Mouse (Mus musculus) adrenal gland, postnatal 4 days (tissue): ENCODE measurements around the gene Trim72. TPM values are rescaled to one million over a fixed set of nuclear protein-coding genes. Genes with fewer than 3 reads are reported as not detected.

Experiments used
- DNase-seq, 2 experiments: peaks; one replicate each; pipeline ENCODE4 v3.0.0; 2021 to 2022; ENCODE audit warnings: low spot score in 2 of 2, mixed read lengths in 2 of 2
- total RNA-seq, 2 experiments: library from RNA; stranded (reverse); gene quantifications; 2 replicates each; pipeline ENCODE4 v1.2.3; 2021

Gene Trim72
- total RNA-seq, 2 experiments from 2014 or later, result 3.4 to 8.6 TPM

- no peak for DNase-seq
These were observed 45.5 kb downstream of the Trim72 start for GRCm38 (mm10) chr7:128049254-128049653.

GRCm38 (mm10) chr7:128050739-128051138, 47.0 kb downstream of the Trim72 start:
- DNase-seq, result no peak

GRCm38 (mm10) chr7:128053061-128053460, 49.3 kb downstream of the Trim72 start:
- no peak for DNase-seq

DNA sequence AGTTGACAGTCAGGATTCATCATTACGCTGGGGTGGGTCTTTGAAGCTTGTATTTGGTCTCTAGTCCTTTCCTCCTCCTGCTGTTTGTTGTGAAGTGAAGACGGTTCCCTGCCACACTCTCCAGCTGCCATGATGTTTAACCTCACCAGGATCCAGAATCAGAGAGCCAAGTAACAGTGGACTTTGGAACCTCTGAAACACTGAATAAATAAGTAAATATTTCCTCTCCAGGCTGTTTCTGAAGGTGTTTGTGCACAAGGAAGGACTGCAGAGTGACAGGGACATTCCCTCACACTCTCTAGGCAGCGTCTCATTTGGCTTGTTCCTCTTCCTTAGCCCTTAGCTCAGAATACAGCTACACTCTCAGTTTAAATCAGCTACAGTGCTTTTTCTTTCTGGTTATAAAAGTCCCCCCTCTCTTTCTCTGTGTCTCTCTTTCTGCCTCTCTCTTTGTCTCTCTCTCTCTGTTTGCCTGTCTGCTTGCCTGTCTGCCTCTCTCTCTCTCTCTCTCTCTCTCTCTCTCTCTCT, 53.2 kb downstream of the Trim72 start:
- no peak for DNase-seq

- no peak for DNase-seq
These were observed 54.1 kb downstream of the Trim72 start for GRCm38 (mm10) chr7:128057860-128058259.

- no peak for DNase-seq
These were observed 54.8 kb downstream of the Trim72 start for GRCm38 (mm10) chr7:128058576-128058975.

DNA sequence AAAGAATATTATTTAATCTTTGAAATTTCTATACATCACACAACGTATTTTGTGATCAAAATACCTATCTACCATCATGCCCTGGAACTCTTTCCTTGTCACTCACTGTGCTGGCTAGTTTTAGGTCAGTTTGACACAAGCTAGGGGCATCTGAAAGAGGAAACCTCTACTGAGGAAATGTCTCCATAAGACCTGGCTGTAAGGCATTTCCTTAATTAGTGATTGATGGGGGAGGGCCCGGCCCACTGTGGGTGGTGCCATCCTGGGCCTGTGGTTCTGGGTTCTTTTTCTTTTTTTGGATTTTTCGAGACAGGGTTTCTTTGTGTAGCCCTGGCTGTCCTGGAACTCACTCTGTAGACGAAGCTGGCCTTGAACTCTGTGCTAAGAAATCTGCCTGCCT, 55.3 kb downstream of the Trim72 start:
- DNase-seq, result no peak

Other genes with a start within 250 kb of the Trim72 start
- gene Orai3, start 234.1 kb upstream of the Trim72 start, total RNA-seq, result 10 to 100 TPM; 26.7 to 28.9 TPM
- gene Setd1a, start 227.3 kb upstream of the Trim72 start, total RNA-seq, result 10 to 100 TPM; 63.9 to 64.9 TPM
- gene Gm49388, start 218.3 kb upstream of the Trim72 start, total RNA-seq, result 1 to 10 TPM; 6.2 to 8.1 TPM
- gene Hsd3b7, start 203.3 kb upstream of the Trim72 start, total RNA-seq, result 10 to 100 TPM; 36.9 to 49.1 TPM
- 100 to 1,000 TPM; 101 to 106 TPM for gene Stx4a, start 179.7 kb upstream of the Trim72 start, total RNA-seq
- 10 to 100 TPM; 11.8 to 12.2 TPM for gene Stx1b, start 179.4 kb upstream of the Trim72 start, total RNA-seq
- gene Zfp646, start 127.7 kb upstream of the Trim72 start, total RNA-seq, result 10 to 100 TPM; 50.2 to 55.8 TPM
- 10 to 100 TPM; 13.4 to 13.7 TPM for gene Zfp668, start 127.1 kb upstream of the Trim72 start, total RNA-seq
- 1 to 10 TPM in 1 of 2 experiments, under 1 TPM in 1; 0.87 to 2.9 TPM for gene Prss53, start 113.0 kb upstream of the Trim72 start, total RNA-seq
- not detected for gene Gm21974, start 108.5 kb upstream of the Trim72 start, total RNA-seq
- gene Vkorc1, start 108.3 kb upstream of the Trim72 start, total RNA-seq, result 10 to 100 TPM; 71.8 to 93.6 TPM
- 100 to 1,000 TPM; 105 to 112 TPM for gene Bckdk, start 99.9 kb upstream of the Trim72 start, total RNA-seq
- 10 to 100 TPM; 27.5 to 30.8 TPM for gene Kat8, start 91.4 kb upstream of the Trim72 start, total RNA-seq
- 10 to 100 TPM in 1 of 2 experiments, 1 to 10 TPM in 1; 1.2 to 13.9 TPM for gene Prss8, start 73.8 kb upstream of the Trim72 start, total RNA-seq
- 1 to 10 TPM; 6.4 to 8.1 TPM for gene Prss36, start 57.2 kb upstream of the Trim72 start, total RNA-seq
- gene Fus, start 36.5 kb upstream of the Trim72 start, total RNA-seq, result 100 to 1,000 TPM; 555 to 559 TPM
- 10 to 100 TPM; 14.7 to 15.3 TPM for gene Pycard, start 10.1 kb upstream of the Trim72 start, total RNA-seq
- gene Itgam, start 58.7 kb downstream of the Trim72 start, total RNA-seq, result 1 to 10 TPM; 3.3 to 5.6 TPM
- not detected for gene Gm49368, start 58.7 kb downstream of the Trim72 start, total RNA-seq
- gene Itgax, start 125.6 kb downstream of the Trim72 start, total RNA-seq, result under 1 TPM; 0.45 to 0.59 TPM
- under 1 TPM; 0.20 to 0.23 TPM for gene Itgad, start 150.4 kb downstream of the Trim72 start, total RNA-seq
- 10 to 100 TPM; 15.8 to 26.8 TPM for gene Cox6a2, start 202.4 kb downstream of the Trim72 start, total RNA-seq
- gene Armc5, start 233.4 kb downstream of the Trim72 start, total RNA-seq, result 10 to 100 TPM; 23.7 to 25.2 TPM
- 1 to 10 TPM; 8.4 TPM for gene 9130023H24Rik, start 234.1 kb downstream of the Trim72 start, total RNA-seq
- 10 to 100 TPM; 32.0 to 35.0 TPM for gene Tgfb1i1, start 242.9 kb downstream of the Trim72 start, total RNA-seq